Mouse (Mus musculus): ENCODE results near the gene Dhx35. TPM values are rescaled to one million over a fixed set of nuclear protein-coding genes. Genes with fewer than 3 reads are reported as not detected.

Gene Dhx35
- polyA plus RNA-seq, 1 experiment from 2014 or later = 17.3 TPM

Other genes starting within 250 kb of the Dhx35 start
- 7.1 and 7.4 TPM in 2 replicates for gene Slc32a1, start 184.0 kb upstream of the Dhx35 start, polyA plus RNA-seq (2015; fragmentation: Nextera tagmentation; extraction: Ambion mirVana)
- 13.4 and 14.7 TPM in 2 replicates for gene Actr5, start 169.9 kb upstream of the Dhx35 start, polyA plus RNA-seq (2015; fragmentation: Nextera tagmentation; extraction: Ambion mirVana)
- 22.1 and 24.4 TPM in 2 replicates for gene Ppp1r16b, start 129.4 kb upstream of the Dhx35 start, polyA plus RNA-seq (2015; fragmentation: Nextera tagmentation; extraction: Ambion mirVana)
- 22.0 and 22.8 TPM in 2 replicates for gene Fam83d, start 26.7 kb upstream of the Dhx35 start, polyA plus RNA-seq (2015; fragmentation: Nextera tagmentation; extraction: Ambion mirVana)